Mouse (Mus musculus) large intestine, adult 2 months (tissue): ENCODE measurements around the gene E2f8. TPM values are rescaled to one million over a fixed set of nuclear protein-coding genes. Genes with fewer than 3 reads are reported as not detected.

Experiments
- DNase-seq: peaks from one replicate; pipeline ENCODE4 v3.0.0-alpha.2; 2012; ENCODE audit warnings: low read depth, low spot score
- WGBS: fragments of 180-500 bp; shearing (Covaris S2); methylation state at CpG from one replicate; pipeline ENCODE4 v1.1.7; 2018; 5-methylcytosine and 5-hydroxymethylcytosine counted together
- polyA plus RNA-seq: library from polyadenylated mRNA; depleted of rRNA; stranded (reverse); fragments of >200 nt; gene quantifications from 2 replicates; pipeline ENCODE4 v1.2.3, GENCODE M21; 2012; rRNA removed

The E2f8 gene
- polyA plus RNA-seq, 1 experiment, result 7.4 TPM

- DNase-seq, result no peak
- 32% methylated on average over 2 of the region's 2 CpGs for WGBS
Observed at GRCm38 (mm10) chr7:48830395-48830794, 51.0 kb downstream of the E2f8 start.

GRCm38 (mm10) chr7:48829177-48829910, 52.1 kb downstream of the E2f8 start:
- no peak for DNase-seq
- WGBS, result 70% methylated on average over 5 of the region's 5 CpGs

DNA sequence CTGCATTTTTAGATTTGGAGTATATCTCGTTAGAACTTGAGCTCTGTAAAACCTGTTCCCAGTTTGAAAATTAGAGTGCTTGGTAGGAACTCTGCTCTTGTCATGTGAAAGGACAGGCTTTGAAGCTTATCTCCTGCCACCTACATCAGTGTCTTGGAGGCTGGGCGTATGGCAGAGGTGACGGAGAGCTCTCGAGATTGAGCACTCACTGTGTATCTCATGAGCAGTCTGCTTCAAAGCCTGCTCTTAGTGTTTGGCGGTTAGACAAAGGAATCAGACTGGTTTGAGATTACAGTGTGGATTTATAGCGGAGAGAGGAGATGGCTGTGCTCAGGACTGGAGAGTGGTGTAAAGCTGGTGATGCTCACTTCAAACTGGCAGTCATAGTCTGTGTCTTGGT, 56.2 kb downstream of the E2f8 start:
- 93% methylated on average over 6 of the region's 6 CpGs for WGBS
- DNase-seq, result no peak

GRCm38 (mm10) chr7:48824671-48825070, 56.7 kb downstream of the E2f8 start:
- no peak for DNase-seq
- WGBS, result 89% methylated on average over 1 of the region's 1 CpGs

DNA sequence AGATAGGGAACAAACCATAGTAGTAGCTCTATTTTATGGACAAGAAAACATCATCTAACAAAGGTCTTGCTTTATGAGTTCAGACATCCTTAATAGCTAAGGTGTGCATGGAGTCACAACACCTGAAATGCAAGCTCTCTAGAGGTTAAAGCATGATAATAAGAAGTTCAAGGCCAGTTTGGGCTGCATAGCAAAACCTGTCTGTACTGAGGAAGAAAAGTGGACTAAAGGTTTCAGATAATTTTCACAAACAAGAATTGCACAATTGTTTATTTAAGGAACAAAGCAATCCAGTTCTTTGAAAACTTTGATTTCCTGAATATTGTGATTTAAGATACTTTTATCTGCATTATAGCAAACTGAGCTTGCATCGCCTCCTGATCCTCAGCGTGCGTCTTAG, 57.8 kb downstream of the E2f8 start:
- 94% methylated on average over 3 of the region's 3 CpGs for WGBS
- no peak for DNase-seq

GRCm38 (mm10) chr7:48821654-48822053, 59.7 kb downstream of the E2f8 start:
- 47% methylated on average over 5 of the region's 5 CpGs for WGBS
- no peak for DNase-seq

Other genes starting within 250 kb of the E2f8 start
- not detected in 2 replicates for gene Mrgprb3, start 237.8 kb downstream of the E2f8 start, polyA plus RNA-seq
- 22.8 and 24.3 TPM in 2 replicates for gene Zdhhc13, start 92.6 kb downstream of the E2f8 start, polyA plus RNA-seq
- not detected in 2 replicates for gene Csrp3, start 33.6 kb downstream of the E2f8 start, polyA plus RNA-seq
- 4.4 and 5.9 TPM in 2 replicates for gene Nav2, start 27.1 kb upstream of the E2f8 start, polyA plus RNA-seq